Mouse (Mus musculus) thymus, postnatal 25 days (tissue): ENCODE data around the gene Gm20388.

ENCODE experiments used
- DNase-seq: peaks from one replicate; pipeline ENCODE4 v3.0.0; 2022

The Gm20388 gene

DNA sequence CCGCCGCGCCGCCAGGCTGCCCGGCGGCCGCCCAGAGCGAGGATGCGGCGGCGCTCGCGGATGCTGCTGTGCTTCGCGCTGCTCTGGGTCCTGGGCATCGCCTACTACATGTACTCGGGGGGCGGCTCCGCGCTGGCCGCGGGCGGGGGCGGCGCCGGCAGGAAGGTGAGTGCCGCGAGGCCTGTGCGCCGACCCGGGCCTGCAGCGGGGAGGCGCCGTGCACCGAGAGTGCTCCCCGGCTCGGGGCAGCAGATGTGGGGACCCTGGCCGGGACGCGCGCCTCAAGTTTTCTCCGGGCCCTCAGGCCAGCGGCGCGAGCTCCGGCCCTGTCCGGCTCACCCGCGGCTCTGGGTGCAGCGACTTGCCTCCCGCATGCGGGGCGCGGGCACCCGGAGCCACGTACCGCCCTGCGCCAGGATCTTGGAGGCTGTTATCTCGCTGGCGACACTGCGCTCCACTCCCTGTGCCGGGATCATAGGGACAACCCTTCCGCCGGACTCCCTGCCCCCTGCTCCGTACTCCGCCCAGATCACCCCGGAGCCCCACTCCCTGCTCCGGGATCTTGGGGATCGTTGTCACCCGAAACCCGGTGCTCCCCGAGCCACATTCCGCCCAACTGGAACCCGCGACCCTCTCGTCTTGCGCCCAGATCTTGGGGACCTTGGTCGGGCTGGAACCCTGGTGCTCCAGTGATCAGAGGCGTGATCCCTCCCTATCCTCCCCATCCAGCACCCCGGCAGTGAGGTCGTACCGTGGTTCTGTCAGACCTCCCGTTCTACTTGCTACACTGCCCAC, 4321.0 kb downstream of the Gm20388 start:
- DNase-seq = no peak

DNA sequence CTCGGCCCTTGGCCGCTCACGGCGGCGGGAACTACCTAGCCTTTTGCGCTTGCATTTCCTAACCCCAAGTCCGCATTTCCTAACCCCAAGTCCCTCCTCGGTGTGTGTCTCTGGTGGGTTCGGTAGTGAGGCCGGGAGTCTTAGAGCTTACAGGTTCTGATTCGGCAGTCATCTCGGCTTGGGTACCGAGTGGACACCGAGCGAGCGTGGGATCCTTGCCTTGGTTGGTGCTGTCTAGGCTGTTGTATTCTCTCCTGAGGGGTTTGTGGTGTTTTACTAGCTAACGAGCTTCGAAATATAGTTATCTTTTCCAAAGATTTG, 4321.6 kb downstream of the Gm20388 start:
- no peak for DNase-seq

DNA sequence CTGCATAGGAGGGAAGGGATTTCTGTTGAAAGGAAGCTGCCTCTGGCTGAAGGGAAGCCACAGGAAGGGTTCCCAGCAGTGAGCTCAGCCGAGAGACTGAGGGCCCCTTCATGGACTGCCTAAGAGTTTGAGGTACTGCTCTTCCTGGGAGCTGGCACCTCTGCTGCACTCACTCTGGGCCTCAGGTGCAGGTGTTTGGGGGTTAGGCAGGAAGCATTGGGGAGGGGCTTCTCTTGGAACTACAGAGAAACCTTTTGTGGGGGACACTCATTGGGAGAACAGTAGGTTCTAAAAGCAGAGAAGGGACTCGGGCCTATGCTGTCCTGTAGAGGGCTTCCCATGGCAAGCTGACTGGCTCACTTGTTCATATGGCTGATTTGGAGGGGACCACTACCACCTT, 4323.9 kb downstream of the Gm20388 start:
- DNase-seq = peak; percentile 71

DNA sequence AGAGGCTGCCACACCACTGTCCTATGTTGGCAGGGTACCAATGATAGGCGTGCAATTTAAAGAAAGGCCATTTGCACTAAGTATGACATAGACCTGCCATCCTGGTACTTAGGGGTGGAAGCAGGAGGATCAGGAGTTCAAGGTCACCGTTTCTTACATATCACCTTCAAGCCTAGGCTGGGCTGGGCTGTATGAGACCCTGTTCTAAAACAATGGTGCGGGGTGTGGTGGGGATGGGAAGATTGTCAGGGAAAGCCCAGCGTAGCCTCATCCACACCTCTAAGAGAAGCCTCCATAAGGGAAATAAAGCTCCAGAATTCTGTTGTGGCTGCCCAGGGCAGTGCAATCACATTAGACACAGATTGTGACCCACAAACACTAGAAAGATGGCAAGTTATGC, 4324.9 kb downstream of the Gm20388 start:
- DNase-seq = no peak

DNA sequence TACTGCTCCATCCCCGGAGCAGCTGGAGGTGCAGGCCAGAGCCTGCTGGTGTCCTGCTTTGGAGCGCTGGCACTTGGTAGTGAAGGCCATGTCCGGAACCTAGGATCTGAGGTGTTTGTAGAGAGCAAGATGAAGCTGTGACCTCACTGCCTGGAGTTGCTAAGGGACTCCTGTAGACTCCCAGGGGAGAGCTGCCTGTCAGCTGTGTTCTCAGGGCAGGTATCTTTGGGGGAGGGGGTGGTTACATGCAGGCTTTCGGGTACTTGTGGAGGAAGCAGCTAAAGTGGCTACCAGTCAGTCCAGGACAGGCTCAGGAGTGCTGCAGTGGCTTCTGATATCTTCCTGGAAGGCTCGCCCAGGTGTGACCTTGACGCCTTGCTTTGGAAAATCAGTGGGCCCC, 4328.7 kb downstream of the Gm20388 start:
- DNase-seq = no peak

DNA sequence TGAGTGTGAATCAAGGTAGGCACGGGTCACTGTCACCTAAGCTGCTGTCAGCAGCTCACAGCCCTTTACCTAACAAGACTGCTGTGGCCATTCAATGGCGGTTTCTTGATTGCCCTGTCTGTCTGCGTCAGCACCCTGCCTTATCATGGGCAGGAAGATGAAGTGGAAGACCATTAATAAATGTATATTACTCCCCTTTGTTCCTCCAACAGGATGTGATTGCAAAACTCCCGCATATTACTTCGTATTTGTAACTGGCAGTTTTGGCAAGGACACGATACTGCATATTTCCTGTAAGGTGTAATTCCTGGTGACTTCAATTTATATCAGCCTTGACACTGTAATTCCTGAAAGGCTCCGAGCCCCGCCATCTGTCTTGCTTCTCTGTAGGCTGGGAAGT, 4330.3 kb downstream of the Gm20388 start:
- DNase-seq = no peak

DNA sequence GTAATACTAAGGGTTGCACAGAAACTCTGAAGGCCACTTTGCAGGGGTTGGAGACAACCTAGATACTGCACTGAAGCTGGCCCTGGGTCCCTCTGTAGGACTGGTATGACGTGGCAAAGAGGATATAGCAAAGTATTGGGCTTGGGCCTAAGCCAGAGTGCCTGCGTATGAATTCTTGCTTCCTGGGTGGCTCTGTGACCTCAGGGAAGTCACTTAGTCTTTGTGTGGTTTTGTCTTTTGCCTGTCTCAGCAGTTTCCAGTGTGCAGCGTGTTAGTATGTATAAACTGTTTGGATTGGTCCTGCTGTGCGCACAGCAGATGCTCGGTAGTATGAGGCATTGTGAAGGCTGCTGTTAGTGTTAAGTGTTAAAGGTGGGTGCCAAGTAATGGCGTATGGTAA, 4331.6 kb downstream of the Gm20388 start:
- DNase-seq = no peak

DNA sequence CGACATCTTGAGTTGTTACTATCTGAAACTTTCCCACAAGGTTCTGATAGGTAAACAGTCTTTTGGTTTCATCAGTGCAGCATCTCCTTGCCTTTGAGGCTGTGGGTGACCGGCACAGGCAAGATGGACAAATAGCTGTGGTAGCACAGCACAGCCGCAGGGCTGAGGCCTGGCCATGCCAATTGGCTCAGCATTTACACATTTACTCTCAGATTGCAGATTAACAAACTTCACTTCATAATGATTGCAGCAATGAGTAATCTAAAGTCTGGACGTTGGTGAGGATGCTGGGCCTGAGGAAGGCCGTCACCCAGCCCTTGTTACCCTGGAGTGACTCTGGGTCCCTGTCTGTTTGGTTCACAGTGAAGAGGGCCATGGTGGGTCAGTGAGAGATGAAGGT, 4332.3 kb downstream of the Gm20388 start:
- no peak for DNase-seq

DNA sequence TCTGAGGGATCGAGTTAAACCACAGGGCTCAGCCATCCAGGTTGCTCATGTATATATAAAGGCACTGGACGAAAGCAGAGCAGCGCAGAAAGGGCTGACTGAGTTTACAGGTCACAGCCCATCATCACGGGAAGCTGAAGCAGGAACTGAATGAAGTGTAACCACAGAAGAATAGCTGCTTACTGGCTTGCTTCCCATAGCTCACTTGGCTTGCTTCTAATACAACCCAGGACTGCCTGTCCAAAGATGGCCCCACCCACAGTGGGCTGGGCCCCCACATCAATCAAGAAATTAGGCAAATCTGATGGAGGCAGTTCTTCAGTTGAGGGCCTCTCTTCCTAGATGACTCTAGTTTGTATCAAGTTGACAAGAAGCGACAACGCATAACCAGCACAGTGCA, 4336.9 kb downstream of the Gm20388 start:
- DNase-seq = no peak

DNA sequence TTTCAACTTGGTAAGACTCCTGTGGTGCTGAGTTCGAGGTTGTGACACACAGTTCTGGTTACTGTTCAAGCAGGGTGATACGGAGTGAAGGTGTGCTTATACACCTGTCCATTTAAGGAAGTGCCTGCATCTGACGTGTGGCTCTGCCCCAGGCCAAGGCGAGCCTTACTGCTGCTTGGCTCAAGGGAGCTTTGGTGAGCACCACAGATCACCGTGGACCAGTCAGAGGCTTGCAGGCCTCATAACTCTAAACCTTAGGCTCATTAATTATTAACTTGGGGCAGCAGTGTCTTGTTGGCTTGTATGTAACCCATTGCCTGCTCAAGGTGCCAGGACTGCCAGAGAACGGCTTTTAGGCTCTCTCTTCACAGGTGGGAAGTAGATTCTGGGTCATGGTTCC, 4338.0 kb downstream of the Gm20388 start:
- DNase-seq = no peak

DNA sequence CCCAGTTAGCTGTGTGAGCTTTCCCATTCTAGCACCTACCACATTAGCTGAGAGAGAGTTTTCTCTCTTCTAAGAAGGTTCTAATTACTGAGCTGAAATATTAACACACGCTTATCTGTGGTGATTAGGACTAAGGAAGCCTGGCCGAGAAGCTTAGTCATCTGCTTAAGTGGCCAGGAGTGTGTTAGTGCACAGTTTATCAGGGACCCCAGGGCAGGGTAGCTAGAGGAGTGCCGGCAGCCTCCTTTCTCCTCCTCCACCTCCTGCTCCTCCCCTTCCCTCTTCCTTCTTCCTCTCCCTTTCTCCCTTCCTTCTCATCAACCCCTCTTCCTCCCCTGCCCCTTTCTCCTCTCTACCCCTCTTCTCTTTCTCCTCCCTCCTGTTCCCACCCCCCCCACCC, 4339.6 kb downstream of the Gm20388 start:
- DNase-seq = no peak

DNA sequence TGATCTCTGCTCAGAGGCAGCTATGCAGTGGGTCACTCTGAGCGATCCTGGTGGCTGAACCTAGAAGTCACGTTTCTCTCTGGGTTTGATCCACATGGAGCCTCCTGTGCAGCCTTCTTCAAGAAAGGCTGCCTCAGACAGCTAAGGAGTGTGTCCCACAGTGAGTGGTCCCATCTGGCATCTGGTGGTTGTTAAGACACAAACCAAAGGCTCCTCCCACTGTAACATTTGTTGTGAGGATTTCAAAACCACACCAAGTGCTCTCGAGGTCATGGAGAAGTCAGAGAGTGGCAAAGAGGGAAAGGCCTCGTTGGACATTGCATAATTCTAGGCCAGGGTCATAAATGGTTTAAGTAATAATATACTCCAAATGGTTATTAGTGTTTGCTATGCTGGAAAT, 4340.1 kb downstream of the Gm20388 start:
- DNase-seq = no peak

DNA sequence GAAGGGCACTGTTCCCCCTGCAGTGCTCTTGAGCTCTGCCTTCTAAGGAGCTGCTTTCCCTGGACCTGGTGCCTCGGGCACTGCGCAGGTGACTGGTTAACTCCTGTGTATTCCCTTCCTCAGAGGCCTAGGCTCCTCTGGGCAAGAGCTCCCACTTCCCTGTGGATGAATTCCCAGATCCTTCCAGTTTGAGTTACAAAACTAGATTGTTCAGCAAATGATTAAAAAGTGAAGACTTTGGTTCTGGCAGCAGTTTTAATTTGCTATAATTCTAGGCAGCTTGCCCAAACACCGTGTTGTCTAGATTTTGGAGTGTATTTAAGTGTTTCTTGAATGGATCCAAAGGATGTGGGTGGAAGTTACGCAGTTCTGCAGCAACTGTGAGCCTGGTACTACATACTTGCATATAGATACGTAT, 4341.9 kb downstream of the Gm20388 start:
- no peak for DNase-seq

DNA sequence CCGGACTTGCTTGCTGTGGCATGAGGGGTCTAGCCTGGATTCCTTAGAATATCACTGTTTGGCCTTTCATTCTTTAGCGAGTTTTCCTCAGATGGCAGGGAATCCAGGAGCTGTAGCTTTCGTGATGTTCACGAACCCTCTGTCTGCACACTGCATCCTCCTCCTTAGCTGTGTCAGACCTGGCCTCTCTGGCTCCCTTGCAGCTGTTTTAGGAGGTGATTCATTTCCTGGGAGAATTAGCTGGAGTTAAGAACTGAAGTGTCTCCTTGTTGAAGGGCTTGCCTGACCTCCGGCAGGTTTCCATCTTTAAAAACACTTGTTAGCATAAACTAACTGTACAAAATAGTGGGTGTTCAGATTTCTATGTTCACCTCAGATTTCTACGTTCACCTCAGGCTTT, 4343.3 kb downstream of the Gm20388 start:
- no peak for DNase-seq

DNA sequence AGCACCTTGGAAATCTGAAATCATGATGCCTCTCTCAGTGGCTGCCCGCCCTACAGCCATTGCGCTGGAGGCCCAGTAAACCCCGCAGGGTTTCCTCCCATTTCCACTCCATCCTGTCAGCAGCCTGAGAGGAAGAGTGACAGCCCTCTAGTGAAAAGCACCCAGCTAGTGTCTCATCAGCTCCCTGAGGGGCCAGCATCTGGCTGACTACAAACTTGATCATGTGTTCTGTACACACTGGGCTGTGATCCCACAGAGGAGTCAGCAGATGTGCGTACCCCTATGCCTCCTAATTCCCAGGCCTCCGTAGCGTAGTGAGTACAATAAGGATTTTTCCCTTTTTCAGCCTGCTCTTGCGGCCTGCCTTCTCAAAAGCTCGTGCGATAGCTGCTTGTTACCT, 4346.2 kb downstream of the Gm20388 start:
- no peak for DNase-seq

DNA sequence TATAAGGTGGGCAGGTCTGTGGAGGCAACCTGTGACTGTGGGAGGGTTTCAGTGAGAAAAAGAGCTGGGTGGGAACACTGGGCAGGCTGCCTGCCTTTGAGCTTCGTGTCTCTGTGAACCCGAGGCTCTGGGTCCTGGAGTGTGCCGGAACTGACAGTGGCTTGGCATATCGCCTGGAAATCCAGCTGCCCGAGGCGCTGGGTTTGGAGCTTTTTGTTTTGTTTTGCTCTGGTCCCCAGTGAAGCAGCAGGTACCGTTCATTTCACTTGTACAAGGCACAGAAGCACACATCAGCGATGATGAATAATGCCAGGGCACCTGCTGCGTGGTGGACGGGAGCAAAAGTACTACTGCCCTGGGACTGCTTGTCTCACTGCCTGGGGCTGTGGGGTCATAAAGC, 4346.7 kb downstream of the Gm20388 start:
- DNase-seq = no peak

DNA sequence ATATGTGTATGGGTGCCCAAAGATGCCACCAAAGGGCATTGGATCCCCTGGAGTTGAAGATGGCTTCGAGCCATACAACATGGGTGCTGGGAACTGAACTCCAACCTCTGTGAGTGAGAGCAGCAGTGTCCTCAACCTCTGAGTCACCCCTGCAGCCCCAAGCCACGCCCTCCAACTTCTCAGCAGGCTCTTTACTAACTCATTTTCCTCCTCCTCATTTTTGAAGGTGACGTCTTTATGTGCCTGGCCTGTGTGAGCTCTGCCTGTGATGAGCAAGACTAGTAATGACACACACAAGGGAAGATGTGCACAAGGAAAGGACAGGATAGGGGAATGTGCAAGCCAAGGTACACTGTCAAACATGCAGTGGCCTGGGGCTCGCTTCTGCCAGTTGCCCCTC, 4348.5 kb downstream of the Gm20388 start:
- DNase-seq = no peak

DNA sequence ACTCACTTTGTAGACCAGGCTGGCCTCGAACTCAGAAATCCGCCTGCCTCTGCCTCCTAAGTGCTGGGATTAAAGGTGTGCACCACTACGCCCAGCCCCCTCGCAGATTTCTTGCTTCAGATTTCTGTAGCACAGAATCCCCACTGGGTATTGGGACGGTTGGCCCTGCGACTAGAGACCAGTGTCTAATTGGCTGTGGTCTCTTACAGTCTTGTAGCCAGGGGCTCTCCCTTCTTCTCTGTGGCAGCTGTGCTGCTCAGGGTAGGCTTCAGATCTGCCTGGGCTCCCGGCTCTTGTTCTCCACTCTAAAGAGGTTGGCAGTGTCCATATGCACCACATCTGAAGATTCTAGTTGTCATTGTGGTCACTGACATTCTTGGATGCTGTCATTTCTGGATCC, 4349.3 kb downstream of the Gm20388 start:
- no peak for DNase-seq

DNA sequence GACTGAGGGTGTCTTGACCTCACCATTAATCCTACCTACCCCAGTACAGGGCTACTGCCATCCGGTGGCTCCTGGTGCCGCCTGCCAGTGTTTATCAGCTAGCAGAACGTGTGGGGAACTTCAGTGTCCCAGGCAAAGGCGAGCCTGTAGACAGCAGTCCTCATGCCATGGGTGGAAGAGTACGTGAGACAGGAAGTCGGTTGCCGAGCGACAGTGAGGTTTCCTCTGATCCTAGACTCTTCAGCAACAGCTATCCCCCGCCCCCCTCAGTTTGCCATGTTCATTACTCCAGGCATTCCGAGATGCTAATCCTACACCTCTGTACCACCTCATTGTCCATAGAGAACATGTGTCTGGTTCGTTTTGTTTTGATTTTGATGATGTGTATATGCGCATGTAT, 4349.7 kb downstream of the Gm20388 start:
- DNase-seq = no peak

DNA sequence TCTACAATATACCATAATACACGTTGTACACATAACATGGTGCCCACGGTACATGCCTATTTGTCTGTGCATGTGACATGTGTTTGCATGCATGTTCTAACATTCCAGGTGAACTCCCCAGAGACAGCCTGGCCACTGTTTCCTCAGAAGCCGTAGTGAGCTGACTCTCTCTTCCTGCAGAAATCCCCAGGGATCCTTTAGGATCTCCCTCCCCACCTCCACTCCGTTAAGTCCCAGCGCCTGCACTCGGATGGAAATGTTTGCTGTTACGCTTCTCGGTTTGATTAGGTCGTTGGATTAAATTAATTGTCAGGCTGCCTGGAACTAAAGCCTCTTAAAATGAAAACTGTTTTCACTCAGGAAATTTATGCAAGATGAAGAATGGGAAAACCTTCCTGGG, 4352.4 kb downstream of the Gm20388 start:
- no peak for DNase-seq

DNA sequence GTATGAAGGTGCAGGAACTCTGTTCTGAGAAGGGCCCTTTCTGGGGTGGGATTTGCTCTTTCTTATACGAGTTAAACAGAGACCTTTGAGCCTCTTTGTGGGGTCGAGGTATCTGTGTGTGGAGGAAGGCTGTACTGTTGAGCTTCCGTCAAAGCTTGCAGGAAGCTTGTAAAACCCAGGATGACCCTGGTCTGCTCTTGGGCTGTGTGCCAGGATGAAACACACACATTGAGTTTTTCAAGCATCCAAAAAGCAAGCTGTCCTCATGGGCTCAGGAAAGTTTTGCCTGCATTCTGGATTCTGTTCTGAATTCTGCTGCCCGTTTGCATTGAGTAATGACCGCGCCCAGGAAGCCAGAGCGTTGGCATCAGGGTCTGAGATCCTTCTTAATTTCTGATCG, 4353.4 kb downstream of the Gm20388 start:
- no peak for DNase-seq

DNA sequence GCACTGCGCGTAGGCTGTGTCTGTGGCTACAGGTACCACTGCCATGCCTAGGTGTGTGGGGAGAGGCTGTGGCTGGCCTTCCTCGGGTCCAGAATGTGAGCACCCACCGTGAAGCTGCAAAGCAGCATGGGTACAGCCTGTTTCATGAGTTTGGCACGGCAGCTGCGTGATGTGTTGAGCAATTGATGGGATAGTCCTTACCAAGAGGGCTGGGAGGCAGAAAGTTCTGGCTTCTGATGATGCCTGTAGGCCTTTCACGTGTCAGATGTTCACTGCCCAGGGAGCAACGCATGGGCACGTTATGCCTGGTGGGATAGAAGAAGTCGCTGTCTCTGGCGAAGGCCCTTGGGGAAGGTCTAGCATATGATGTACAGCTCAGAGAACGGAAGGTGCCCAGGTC, 4354.0 kb downstream of the Gm20388 start:
- no peak for DNase-seq

DNA sequence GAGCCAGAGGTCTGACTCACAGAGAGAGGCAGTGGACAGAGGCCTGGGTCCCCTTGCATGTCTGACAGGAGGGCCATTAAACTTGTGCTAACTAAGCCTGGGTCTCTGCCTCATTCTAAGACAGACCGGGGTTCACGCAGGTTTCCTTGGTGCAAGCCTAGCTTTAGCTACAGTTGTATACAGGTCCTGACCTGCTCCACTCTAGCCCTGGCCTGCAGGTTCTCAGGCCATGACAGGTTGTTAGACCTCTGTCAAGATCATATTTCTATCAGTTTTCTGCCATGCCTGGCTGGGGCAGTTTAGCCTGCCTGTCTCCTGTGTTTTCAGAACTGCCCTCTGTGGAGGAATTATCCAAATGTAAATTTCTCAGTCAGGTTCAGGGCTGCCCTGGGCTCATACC, 4354.5 kb downstream of the Gm20388 start:
- no peak for DNase-seq

DNA sequence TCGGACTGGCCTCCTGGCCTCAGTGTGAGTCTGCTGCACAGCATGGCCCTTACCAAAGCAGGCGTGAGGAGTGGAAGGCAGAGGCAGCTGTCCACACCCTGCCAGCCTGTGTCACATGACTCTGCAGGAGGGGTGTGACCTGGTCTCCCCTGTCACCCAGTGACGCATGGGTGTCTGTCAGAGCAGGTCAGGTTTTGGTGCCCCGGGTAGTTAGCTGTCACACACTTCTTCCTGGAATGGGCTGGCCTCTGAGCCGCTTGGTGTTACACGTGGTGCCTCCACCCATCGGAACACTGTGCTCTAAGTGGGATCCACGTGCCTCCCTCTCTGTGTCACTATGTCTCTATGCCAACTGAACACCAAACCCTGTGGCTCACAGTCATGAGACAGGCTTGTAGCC, 4355.2 kb downstream of the Gm20388 start:
- no peak for DNase-seq

DNA sequence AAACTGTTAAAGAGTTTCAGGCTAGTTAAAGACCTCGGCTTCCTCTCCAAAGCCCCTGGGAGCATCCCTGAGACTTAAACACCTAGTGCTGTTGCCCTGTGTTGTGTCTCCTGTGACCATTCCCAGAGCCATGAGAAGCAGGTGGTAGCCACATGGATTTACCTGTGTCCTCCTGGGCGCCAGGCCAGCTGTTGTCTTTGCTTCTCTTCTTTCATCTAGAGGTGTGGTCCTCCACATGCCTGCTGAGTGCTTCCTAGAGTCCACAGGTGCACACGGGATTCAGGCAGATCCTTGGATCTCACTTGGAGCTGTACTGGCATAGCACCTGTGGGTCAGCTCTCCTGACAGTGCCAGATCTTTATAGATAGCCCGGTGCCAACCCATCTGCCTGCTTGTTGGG, 4356.6 kb downstream of the Gm20388 start:
- DNase-seq = no peak

DNA sequence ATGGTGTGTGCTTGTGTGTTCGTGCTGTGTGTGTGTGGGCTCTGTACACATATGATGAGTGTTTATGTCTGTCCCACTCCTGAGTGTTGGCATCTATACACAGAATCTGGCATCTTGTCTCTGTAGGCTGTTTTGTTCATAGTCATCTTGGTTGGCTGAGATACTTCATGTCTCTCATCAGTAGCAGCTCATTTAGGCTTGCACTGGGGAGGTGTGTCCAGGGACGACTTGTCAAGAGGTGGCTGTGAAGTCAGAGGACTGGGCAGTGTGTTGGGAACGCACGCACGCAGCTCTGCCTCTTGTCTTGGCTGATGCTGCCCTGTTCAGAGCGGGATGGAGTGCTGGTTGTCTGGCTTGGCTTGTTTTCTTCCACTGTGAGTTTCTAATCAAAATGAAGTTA, 4359.9 kb downstream of the Gm20388 start:
- no peak for DNase-seq
